Mouse (Mus musculus) urinary bladder, adult 2 months (tissue): Measurements from ENCODE around the gene Hoxd10. TPM values are rescaled to one million over a fixed set of nuclear protein-coding genes. Genes with fewer than 3 reads are reported as not detected.

ENCODE experiments used
- DNase-seq: peaks from one replicate; pipeline ENCODE4 v3.0.0; 2022; ENCODE audit warnings: low spot score
- polyA plus RNA-seq: library from polyadenylated mRNA; depleted of rRNA; stranded (reverse); fragments of >200 nt; gene quantifications from 2 replicates; pipeline ENCODE4 v1.2.3, GENCODE M21; 2012; rRNA removed

Gene Hoxd10
- polyA plus RNA-seq = 13.5 and 14.9 TPM in 2 replicates

DNA sequence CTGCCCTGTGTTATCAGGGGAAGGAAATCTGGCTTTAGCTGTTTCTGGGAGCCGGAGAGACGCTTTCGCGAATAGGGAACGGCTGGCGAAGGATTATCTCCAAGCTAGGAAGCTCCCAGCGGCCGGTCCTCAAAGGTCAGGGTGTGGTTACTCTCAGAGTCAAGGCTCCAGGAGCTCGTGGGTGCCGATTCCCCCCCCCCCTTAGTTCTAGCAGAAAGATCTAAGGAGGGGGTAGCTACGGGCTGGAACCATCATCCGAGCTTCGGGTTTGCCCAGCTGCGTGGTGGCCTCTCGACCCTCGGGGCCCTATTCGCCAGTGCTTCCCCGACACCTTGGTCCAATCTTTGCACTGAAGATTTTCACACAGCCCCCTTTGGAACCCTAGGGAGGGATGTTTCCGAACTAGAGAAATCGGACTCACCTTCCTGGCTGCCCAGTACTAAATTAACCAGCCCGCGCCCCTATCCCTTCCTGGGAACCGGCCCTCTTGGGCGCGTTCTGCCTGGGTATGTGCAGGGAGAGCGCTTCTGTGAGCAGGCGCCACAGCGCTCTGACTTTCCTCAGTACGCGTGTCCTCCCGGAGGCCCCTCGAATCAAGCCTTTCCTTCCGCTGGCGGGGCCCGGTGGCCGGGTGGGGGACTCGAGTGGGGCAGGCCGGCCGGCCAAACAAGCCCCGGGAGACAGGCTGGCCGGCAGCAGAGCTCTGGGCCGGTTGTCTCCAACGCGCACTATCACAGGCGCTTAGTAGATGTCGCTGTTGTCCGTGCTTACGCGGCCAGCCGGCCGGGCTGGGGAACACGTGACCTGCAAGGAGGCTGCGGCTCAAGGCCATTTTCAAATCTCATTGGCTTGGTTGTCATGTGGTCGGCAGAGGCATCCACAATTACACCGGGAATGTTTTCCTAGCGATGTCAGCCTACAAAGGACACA, at the start of gene Hoxd10:
TSS of gene Hoxd10 (plus strand) at position 903 of the 930 bp plus-strand sequence.
- DNase-seq = peak; percentile 75

DNA sequence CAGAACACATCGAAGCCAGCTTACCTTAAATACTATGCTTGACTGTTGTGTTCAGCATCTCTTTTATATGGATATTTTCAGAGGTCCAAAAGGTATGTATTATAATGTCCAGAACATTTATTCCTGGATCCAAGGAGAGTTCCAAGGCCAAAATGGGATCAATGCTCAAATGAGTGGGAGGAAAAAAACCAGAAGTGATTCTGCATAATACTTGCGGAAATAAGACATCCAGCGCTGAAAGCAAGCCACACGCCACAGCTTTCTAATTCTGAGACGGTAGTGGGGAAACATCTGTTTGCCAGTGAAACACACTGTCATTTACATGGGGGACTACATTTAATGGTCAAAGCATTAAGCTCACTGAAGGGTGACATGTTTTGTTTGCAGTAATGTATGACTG, 49.3 kb upstream of the Hoxd10 start:
- DNase-seq = no peak

DNA sequence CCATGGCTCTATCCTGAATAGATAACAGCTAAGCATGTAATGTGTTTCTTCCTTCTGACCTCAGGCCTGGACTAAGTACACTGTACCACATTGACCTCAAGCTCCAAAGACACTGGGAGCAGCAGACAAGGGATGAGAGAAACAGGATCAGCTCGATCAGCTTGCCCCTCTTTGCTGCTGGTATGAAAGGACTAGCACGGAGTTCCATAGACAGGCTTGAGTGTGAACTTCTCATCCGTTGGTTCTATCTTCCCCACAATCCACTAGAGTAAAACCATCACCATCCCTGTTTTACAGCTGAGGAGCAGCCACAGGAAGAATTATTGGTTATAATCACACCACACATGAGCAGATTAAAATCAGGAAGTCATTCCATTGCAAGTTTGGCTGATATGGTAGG, 46.1 kb upstream of the Hoxd10 start:
- no peak for DNase-seq

DNA sequence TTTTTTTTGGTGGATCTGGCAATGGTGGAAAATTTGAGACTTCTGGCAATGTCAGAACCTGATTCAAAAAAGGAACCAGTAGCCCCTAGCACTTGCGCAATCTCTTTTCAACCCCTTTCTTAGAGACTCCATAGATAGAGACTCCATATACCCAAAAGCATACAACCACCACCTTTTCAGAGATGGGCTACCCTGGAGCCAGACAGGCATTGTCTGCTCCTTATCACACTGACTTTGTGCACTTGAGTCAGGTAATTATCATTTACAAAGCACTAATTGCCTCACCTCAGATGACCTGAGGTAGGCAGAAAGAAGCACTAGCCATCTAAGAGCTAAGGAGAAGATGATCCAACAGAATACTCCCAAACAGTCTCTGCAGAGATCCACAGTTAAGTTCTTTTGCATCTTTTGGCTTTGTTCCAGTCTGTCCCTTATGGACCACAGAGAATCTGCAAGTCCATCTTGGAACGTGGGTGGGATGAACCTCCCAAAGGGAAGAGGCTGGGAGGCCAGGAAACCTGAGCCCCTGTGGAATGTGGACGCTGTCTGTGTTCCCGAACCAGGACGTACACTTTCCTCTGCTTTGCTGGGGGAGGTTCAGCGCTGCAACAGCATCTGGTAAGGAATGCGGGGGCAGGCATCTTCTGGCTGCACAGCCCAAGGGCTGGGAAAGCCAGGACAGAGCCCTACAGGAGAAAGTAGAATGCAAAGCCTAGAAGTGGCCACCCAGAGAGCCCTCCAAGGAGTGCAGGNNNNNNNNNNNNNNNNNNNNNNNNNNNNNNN, 44.5 kb upstream of the Hoxd10 start:
- no peak for DNase-seq

DNA sequence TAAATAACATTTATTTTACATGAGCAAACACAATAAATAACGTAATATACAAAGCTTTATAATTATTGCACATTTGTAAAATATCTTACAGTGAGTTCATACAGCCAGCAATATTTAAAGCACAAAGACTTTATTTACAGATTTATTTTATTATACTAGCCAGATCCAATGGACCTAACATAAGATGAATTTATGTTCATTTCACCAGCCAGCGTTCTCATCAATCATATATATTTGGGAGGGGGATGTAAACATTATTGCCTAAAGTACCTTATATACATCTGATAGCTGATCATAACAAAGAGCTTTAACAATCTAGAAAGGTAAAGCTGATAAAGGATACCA, 38.8 kb upstream of the Hoxd10 start:
- no peak for DNase-seq

DNA sequence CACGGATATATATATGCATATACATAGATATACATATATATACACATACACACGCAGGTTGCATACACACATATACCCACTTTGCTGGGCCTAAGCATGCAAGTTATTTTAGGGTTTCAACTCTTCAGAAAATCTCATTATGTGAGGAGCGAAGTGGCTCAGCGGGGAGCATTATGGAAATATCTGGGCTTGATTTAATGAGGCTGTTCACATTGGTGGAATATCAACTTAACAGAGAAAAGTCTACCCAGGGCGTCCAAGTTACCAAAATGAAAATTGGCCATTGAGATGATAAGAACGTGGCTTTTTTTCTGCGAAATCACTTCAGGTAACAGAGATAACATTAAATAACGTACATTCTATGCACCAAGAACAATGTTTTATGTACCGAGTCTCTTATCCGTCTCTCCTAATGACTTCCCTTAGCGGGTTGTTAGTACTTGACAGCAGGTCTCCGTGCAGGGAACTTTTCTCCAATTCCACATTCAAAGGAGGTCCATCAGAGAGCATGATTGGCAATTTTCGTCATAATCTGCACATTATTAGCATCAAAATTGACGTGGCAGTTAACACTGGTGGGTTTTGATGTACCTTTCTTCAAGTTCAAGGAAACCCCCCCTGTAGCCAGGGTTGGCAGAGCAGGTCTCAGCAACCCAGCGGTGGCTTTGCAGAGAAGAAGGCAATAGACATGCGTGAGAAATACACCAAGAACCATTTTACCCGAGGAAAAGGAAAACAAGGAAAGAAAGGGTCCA, 37.8 kb upstream of the Hoxd10 start:
- no peak for DNase-seq

DNA sequence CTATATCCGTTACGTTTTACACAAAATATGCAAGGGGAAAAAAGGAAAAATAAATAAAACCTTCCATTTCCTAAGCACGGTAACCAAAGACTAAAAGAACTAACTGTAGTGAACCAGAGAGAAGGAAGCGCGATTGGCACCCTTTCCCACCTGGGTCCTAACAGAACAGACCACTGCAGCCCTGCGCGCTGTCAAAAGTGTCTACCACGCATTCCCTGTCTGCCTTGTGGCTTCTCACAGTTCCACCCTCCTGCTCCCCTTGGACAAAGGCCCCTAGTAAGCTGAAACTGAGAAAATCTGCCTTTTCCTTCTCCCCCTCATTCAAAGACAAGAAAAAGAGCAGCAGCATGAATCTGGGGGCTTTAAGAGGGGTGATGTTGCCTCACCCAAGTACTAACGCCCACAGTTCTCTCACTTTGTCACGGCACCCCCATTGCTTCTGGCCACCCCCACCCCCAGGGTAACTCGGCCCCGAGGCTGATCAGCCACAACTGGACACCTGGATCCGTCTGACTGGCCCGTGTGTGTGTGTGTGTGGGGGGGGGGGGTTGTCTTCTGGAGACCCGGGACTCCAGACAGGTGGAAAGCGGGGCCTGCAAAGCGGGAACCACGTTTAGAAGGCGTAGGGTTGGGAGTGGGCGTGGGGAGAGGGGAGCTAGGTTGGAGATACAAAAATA, 36.8 kb upstream of the Hoxd10 start:
- no peak for DNase-seq

DNA sequence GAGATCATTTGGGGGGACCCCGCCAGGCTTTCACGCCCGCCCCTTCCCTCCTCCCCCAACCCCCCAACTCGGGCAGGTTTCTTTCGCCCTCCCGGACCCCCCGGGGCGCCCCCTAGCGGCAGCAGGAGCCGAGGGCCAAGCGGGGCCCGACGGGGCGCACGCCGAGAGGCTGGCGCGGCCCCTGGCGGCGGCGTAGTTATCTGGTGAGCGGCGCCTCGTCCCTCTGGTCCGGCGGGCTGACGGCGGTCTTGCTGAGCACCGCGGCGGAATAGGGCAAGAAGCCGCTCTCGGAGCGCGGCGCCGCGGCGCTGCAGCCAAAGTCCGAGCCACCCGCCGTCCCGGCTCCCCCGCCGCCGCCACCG, 36.3 kb upstream of the Hoxd10 start:
- DNase-seq = peak; percentile 49

DNA sequence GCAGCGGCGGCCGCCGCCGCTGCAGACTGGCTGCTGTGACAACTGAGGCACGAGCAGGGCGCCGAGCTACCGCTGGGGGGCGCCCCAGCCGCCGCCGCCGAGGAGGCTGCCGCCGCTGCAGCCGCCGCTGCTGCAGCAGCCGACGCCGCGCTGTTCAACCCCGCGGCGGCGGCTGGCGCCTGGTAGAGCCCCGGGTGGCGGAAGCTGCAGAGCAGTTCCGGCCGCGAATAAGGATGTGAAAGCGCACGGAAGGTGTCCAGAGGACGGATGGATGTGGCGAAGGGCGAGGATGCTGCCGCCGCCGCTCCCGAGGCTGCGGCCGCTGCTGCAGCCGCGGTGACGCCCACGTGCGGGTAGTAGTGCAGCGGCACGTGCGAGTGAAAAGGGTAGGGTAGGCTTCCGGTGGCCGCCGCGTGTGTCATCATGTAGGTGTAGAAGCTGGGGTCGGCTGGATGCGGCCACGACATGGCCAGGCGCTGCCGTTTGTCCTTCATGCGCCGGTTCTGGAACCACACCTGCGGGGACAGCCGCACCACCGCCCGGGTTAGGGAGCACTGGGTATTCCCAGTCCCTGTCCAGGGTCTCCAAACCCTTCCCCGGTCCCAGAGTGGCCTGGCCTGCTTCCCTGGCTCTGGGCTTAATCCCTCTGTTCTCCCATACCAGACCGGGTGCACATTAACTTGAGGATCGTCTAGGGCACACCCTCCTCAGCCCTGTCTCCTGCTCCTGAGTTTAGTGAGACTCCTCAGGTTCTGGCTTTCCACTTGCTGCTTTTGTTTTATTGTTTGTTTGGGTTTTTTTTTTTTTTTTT, 35.7 kb upstream of the Hoxd10 start:
- DNase-seq = no peak

DNA sequence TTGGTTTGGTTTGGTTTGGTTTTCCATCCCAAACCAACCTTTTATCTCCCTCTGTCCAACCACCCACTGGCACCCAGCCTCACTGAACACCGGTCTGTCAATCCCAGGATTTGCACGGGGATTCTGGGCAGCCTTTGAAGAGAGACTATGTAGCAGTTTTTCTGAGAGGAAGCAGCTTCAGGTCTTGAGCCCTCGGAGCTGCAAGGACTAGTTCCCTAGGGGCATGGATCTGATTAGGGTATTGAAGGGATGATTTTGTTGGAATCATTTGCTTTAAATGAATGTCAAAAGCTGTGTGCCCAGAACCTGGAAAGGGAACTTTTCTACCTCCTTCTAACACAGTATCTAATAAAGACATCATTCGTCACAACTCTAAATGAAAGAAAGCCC, 35.1 kb upstream of the Hoxd10 start:
- no peak for DNase-seq

DNA sequence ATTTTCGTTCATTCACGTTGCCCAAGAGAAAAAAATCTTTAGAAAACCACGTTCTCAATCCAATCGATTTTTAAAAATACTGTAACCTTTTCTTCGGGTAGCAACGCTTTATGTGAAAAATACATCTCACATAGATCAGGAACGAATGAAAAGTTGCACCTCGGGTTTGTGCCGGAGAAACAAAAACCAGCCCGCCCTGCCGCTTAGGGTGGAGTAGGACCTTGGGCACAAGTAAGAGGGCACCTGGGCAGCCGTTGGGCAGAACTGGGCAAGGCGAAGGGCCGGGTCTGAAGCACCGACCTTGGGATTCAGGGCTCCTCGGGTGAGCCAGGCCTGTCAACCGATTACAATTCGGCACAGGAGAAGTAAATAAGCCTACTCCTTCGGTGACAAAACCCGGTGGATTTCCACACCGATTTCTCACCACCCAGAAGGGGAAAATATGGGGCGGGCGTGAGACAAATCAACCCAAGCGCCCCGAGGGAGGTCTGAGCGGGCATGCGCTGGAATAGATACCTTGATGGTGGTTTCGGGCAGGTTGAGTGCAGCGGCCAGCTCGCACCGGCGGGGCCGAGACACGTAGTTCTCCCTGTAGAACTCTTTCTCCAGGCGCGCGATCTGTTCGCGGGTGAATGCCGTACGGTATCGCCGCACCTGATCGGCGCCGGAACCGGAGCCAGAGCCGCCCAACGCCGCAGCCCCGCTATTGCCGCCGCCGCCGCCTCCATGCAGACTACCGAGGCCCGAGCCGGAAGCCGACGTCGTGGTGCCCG, 34.3 kb upstream of the Hoxd10 start:
- peak; percentile 31 for DNase-seq

DNA sequence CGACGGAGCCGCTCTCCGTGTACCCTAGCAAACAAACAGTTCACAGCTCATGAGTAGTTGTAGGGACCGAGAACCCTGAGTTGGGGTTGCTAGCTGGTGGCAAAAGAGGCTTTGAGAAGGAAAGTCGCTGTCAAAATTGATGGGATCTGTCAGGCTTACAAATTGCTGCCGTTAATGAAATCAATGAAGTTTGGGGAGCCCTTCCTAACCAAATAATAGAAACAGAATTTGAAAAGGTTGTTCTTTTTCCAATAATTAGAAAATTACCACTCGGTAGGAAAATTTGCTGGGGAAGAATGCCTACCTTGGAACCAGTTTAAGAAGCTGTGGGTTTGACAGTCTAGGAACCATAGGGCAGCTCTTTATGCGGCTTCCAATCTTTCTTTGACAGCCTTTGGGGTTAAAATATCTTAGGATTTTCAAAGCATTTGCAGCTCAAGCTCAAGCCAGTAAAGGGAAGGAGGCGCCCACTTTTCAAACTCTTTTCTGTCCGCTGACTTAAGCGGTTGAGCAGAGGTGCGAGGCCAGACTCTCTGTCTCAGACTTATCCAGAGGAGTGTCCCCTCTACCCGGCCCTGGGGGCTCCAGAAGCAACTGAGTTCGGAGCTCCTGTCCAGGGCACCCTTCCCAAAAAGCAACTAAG, 33.6 kb upstream of the Hoxd10 start:
- DNase-seq = no peak

DNA sequence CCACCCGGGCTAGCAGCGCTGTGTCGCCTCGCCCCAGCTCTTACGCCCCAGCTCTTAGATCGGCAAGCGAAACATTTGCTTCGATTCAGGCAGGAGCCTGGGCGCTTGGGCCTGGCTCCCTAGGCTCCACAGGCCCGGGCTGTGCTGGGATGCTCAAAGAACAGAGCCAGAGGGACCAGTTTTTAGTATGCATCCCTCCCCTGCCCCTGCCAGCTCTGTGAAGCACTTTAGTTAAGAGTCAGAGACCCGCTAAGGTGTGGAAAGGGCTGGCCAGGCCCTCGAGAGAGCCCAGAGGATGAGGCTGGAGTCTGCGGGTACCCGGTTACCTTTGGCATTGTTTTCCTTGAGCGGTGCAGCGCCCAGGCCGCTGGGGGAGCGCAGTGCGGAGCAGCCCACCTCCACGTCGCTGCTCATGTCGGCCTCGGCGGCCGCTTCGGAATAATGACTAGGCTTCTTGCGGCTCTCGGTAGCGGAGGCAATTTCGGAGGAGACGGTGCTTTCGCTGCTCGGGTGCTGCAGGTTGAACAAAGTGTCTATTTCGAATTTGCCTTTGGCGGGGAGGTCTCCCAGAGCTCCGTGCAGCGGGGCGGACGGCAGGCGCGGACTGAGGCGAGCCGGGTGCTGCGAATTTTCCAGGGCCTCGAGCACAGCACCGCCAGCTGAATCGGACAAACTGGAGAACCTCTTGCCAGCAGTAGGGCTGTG, 32.9 kb upstream of the Hoxd10 start:
- DNase-seq = no peak

DNA sequence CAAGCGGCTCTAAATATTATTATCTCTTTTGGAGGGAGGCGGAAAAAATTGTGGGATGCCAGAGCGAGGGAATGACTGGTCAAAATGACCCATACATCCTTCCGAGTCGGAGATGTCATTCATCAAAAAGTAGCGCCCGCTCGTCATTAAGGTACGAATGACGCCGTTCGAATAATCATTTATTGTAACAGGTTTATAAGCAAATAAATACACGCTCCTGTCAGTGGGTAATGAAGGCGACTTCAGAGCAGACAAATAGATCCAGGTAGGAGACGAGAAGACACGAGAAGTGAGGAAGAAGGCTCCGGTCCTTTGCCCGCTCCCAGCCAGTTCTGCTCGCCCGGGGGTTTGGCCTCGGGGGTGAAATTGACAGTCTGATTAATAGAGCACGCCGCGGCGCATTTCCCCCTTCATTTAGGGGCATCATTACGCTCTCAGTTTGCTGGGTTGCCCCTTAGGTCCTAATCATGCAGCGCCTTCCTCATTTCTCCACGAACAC, 32.2 kb upstream of the Hoxd10 start, which contains the start of gene Evx2:
TSS of gene Evx2 (minus strand) at position 51 of the 499 bp plus-strand sequence.
- DNase-seq = no peak

DNA sequence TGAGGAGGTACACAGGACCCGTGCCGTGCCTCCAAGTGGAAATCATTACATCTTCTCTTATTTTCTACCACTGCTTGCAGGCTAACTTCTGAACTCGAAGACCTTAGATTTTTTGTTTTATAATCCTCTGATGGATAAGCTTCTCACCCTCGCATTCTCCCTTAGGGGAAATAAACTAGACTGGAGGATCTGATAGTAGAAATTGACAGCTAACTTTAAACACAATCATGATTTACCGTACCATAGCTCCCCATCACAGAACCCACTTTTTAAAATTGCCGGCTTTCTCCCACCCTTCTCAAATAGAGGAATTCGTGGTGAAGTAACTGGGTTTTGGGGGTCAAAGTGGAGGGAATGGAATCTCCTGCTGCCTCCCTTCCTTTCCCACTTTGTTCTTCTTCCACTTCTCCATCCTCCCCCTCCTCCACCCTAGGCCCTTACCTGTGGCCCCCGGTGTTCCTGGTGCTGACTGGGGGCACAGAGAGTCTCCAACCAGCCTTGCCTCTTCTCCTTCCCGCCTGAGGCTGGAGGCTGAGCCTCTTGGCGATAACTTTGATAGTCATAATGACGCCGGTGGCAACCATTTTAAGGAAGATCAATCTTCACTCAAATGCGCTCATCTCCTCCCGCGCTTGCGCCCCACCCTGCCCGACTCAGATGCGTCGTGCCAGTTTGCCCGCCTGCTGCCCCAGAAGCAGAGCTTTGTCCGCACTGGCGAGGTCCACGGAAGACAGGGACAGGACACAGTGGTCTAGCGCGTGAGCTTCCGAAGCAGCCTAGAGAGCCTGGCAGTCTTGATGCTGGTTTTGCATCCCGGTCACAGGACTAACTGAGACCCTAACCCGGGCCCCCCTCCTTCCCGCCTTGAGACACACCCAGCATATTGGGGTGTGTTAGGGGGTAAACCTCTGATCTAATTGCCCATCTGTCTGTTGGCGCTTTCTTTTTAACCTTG, 31.0 kb upstream of the Hoxd10 start:
- DNase-seq = no peak

DNA sequence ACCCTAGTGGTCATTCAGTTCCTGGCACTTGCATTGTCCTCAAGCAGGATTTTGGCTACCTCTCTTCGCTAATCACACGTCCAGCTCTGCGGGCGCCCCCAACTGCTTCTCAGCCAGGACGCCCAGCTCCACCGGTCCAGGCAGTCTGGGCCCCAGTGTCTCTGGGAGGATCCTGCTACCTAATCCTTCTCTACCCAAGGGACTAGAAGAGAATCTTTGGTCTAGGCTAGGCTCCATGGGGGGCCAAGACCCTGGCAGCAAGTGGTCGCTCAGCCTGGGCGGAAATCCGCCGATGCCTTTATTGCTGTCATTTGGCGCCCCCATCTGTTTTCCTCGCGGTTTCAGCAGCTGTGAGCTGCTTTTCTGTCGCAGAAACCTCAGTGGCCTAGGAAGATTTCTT, 30.0 kb upstream of the Hoxd10 start:
- no peak for DNase-seq

DNA sequence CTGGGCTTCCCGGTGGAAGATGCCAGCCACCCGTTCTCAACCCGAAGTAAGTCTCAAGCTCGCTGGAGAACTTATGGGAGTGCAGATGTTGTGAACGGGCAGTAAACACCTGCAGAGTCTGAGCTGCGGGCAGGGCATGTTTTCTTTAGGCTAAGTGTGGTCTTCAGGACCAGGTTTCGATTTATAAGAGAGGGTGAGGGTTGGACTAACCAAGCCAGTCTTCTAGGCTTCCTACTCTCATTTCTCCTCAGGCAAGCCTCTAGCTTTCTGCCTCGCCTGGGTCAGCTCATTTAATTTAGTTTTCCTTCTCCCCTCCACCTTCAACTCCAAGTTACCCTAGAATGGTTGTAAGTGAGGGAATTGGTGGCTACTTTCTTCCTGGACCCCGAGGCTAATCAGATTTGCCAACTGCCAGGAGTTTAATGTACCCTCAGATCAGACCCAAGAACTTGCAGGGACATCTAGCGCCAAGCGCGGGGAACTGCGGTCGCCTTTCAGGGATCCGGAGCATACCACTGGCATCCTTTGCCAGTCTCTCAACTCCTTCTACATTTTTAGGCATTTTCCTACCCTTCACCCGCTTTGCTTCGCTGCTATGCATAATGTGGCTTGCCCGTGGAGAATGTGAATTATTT, 28.3 kb upstream of the Hoxd10 start:
- DNase-seq = no peak
